41 mouse cellular contexts compared by ENCODE assay signal in genomic region chr11:83227926-83228723, GRCm38 (mm10). TPM values are rescaled to one million over a fixed set of nuclear protein-coding genes. Genes with fewer than 3 reads are reported as not detected.
"Had no signal": no experiment of that assay in that cellular context is flagged by ENCODE, and none has a peak within 500 bp of the region (broad histone marks: within the 10 kb centered on the region; RNA-seq: fewer than 3 reads in every experiment).

No protein-coding gene starts in this region.

- ATAC-seq: liver, embryonic 12.5 days; liver, postnatal 0 days; lung, postnatal 0 days; midbrain, embryonic 13.5 days; midbrain, embryonic 15.5 days; midbrain, embryonic 16.5 days had no signal

- H3K27ac ChIP-seq: left cerebral cortex, adult 2 months; limb, embryonic 10.5 days; limb, embryonic 12.5 days; limb, embryonic 13.5 days; limb, embryonic 15.5 days; liver, embryonic 12.5 days; liver, embryonic 13.5 days; liver, embryonic 14.5 days; lung, embryonic 15.5 days; macrophage; midbrain, embryonic 12.5 days; midbrain, embryonic 13.5 days; midbrain, embryonic 15.5 days; neural tube, embryonic 12.5 days; neural tube, embryonic 13.5 days had no signal

- H3K36me3 ChIP-seq: limb, embryonic 10.5 days; limb, embryonic 12.5 days; limb, embryonic 13.5 days; limb, embryonic 15.5 days; lung, embryonic 15.5 days; midbrain, embryonic 12.5 days; midbrain, embryonic 13.5 days; midbrain, embryonic 15.5 days; neural tube, embryonic 12.5 days; neural tube, embryonic 13.5 days had no signal

- H3K9me3 ChIP-seq: limb, embryonic 10.5 days; limb, embryonic 12.5 days; limb, embryonic 13.5 days; limb, embryonic 15.5 days; liver, embryonic 12.5 days; liver, embryonic 13.5 days; lung, embryonic 15.5 days; megakaryocyte, embryonic 14.5 days; midbrain, embryonic 12.5 days; midbrain, embryonic 13.5 days; midbrain, embryonic 15.5 days; neural tube, embryonic 12.5 days; neural tube, embryonic 13.5 days had no signal

- H3K4me3 ChIP-seq: left cerebral cortex, adult 2 months; limb, embryonic 10.5 days; limb, embryonic 12.5 days; limb, embryonic 13.5 days; limb, embryonic 15.5 days; liver, embryonic 12.5 days; liver, embryonic 13.5 days; lung, embryonic 15.5 days; midbrain, embryonic 12.5 days; midbrain, embryonic 13.5 days; midbrain, embryonic 15.5 days; myocyte; neural tube, embryonic 12.5 days; neural tube, embryonic 13.5 days had no signal

- H3K4me2 ChIP-seq: limb, embryonic 12.5 days; limb, embryonic 13.5 days; limb, embryonic 15.5 days; liver, embryonic 12.5 days; lung, embryonic 14.5 days; lung, embryonic 15.5 days; midbrain, embryonic 11.5 days; midbrain, embryonic 12.5 days; midbrain, embryonic 13.5 days; midbrain, embryonic 15.5 days; neural tube, embryonic 12.5 days; neural tube, embryonic 13.5 days had no signal

- H3K9ac ChIP-seq: limb, embryonic 12.5 days; limb, embryonic 13.5 days; limb, embryonic 15.5 days; liver, embryonic 12.5 days; liver, embryonic 13.5 days; liver, embryonic 14.5 days; liver, postnatal 0 days; lung, embryonic 14.5 days; lung, embryonic 15.5 days; midbrain, embryonic 12.5 days; midbrain, embryonic 13.5 days; midbrain, embryonic 15.5 days; neural tube, embryonic 12.5 days; neural tube, embryonic 13.5 days had no signal

- DNase-seq: left cerebral cortex, postnatal 4 days; liver; liver, embryonic 13.5 days; liver, postnatal 0 days; lung, adult 18-20 months; lung, adult 2 months; lung, embryonic 14.5 days; lung, postnatal 10 days; lung, postnatal 14 days; lung, postnatal 36 days; lung, postnatal 4 days; midbrain, embryonic 14.5 days had no signal

- H3K27me3 ChIP-seq: limb, embryonic 12.5 days; limb, embryonic 13.5 days; limb, embryonic 15.5 days; liver, embryonic 13.5 days; lung, embryonic 15.5 days; megakaryocyte, embryonic 14.5 days; midbrain, embryonic 12.5 days; midbrain, embryonic 13.5 days; midbrain, embryonic 15.5 days; neural tube, embryonic 12.5 days; neural tube, embryonic 13.5 days had no signal

- H3K4me1 ChIP-seq: limb, embryonic 10.5 days; limb, embryonic 12.5 days; limb, embryonic 13.5 days; limb, embryonic 15.5 days; liver, embryonic 12.5 days; lung, embryonic 15.5 days; midbrain, embryonic 12.5 days; midbrain, embryonic 13.5 days; midbrain, embryonic 15.5 days; neural tube, embryonic 12.5 days; neural tube, embryonic 13.5 days had no signal

RNA-seq across cellular contexts. Expression of gene Slfn3, which starts 37.0 kb away (rescaled TPM):
- polyA plus RNA-seq: liver, adult 2 months; midbrain, embryonic 16.5 days; neural tube, embryonic 11.5 days had no signal

RNA-seq across cellular contexts. Expression of gene Slfn4, which starts 53.1 kb away (rescaled TPM):
- total RNA-seq: left cerebral cortex, adult 8-10 months; left cerebral cortex, postnatal 10 days; left cerebral cortex, postnatal 14 days; left cerebral cortex, postnatal 36 days; midbrain, postnatal 0 days had no signal
- polyA plus RNA-seq: limb, embryonic 10.5 days; limb, embryonic 11.5 days; limb, embryonic 12.5 days; liver, embryonic 12.5 days; lung, embryonic 14.5 days; midbrain, embryonic 11.5 days; midbrain, embryonic 12.5 days; midbrain, embryonic 13.5 days; midbrain, postnatal 0 days; neural tube, embryonic 11.5 days; neural tube, embryonic 12.5 days; neural tube, embryonic 13.5 days had no signal

RNA-seq across cellular contexts. Expression of gene Slfn14, which starts 58.4 kb away (rescaled TPM):
- total RNA-seq: left cerebral cortex, adult 2 months; left cerebral cortex, adult 8-10 months; left cerebral cortex, postnatal 14 days; left cerebral cortex, postnatal 36 days; left cerebral cortex, postnatal 4 days; liver, adult 2 months; megakaryocyte progenitor cell, adult 5-6 weeks; megakaryocyte, adult 5-6 weeks; midbrain, postnatal 0 days had no signal
- polyA plus RNA-seq: liver, adult 2 months; macrophage; midbrain, embryonic 15.5 days; midbrain, embryonic 16.5 days; midbrain, postnatal 0 days; neural tube, embryonic 13.5 days had no signal
